Mouse (Mus musculus) MEL (cell line): ENCODE results near the gene Cplx2.

ENCODE experiments used
- CTCF ChIP-seq, 3 experiments: IDR thresholded peaks in 2 of 3; conservative IDR thresholded peaks in 1 of 3; 2 replicates each; pipeline ENCODE4 v1.5.1; 2011 to 2012; ENCODE audit warnings: low read length in 3 of 3, low read depth in 2 of 3, mild to moderate bottlenecking in 2 of 3, improper control_type of control experiment in 1 of 3, inconsistent platforms in 1 of 3, mixed read lengths in 1 of 3, moderate library complexity in 1 of 3; ENCODE audit not compliant: control insufficient read depth in 1 of 3, insufficient read depth in 1 of 3, poor library complexity in 1 of 3, severe bottlenecking in 1 of 3
- EP300 ChIP-seq, 2 experiments: IDR thresholded peaks; 2 replicates each; pipeline ENCODE4 v1.6.1; 2011; ENCODE audit warnings: improper control_type of control experiment in 2 of 2, low read length in 2 of 2, low read depth in 1 of 2, mild to moderate bottlenecking in 1 of 2
- POLR2A ChIP-seq, 2 experiments: IDR thresholded peaks; 2 replicates each; pipeline ENCODE4 v1.6.1; 2011 to 2012; ENCODE audit warnings: low read length in 2 of 2, mild to moderate bottlenecking in 2 of 2, control low read depth in 1 of 2, improper control_type of control experiment in 1 of 2, low read depth in 1 of 2, moderate library complexity in 1 of 2; ENCODE audit not compliant: control insufficient read depth in 1 of 2, insufficient read depth in 1 of 2, poor library complexity in 1 of 2
- RAD21 ChIP-seq: IDR thresholded peaks from 2 replicates; pipeline ENCODE4 v1.6.1; 2011; ENCODE audit warnings: mild to moderate bottlenecking, low read depth, low read length, improper control_type of control experiment
- TAL1 ChIP-seq: IDR thresholded peaks from 2 replicates; pipeline ENCODE4 v1.6.1; 2012; ENCODE audit warnings: mild to moderate bottlenecking, inconsistent platforms, low read length, moderate library complexity, mixed read lengths
- TCF12 ChIP-seq: IDR thresholded peaks from 2 replicates; pipeline ENCODE4 v1.6.1; 2014; ENCODE audit warnings: low read depth, mild to moderate bottlenecking, inconsistent platforms, low read length, improper control_type of control experiment, moderate library complexity
- USF1 ChIP-seq: IDR thresholded peaks from 2 replicates; pipeline ENCODE4 v1.6.1; 2014; ENCODE audit warnings: low read depth, mild to moderate bottlenecking, inconsistent platforms, low read length, improper control_type of control experiment, moderate library complexity
- USF2 ChIP-seq, 2 experiments: IDR thresholded peaks; 2 replicates each; pipeline ENCODE4 v1.6.1; 2011 to 2012; ENCODE audit warnings: improper control_type of control experiment in 2 of 2, low read length in 2 of 2, borderline replicate concordance in 1 of 2, inconsistent platforms in 1 of 2, low read depth in 1 of 2, mild to moderate bottlenecking in 1 of 2; ENCODE audit not compliant: insufficient read depth in 1 of 2
- ZNF384 ChIP-seq: IDR thresholded peaks from 2 replicates; pipeline ENCODE4 v1.6.1; 2012; ENCODE audit warnings: low read depth, mild to moderate bottlenecking, inconsistent platforms, low read length, improper control_type of control experiment

GRCm38 (mm10) chr13:54390565-54391013, 19.4 kb downstream of the Cplx2 start:
- no peak for TF ChIP-seq USF2 (IDR thresholded peaks at IDR 0.05; ENCODE audit: borderline replicate concordance in 1 of 2, insufficient read depth in 1 of 2, low read depth in 1 of 2, low read length in 2 of 2)
- TF ChIP-seq CTCF (IDR thresholded peaks at IDR 0.05 in 2 of 3, conservative IDR thresholded peaks at IDR 0.05 in 1 of 3; ENCODE audit: control insufficient read depth in 1 of 3, insufficient read depth in 1 of 3, low read depth in 2 of 3, low read length in 3 of 3, poor library complexity in 1 of 3, severe bottlenecking in 1 of 3) = no peak
- TF ChIP-seq RAD21 = no peak
- TF ChIP-seq TCF12 = no peak
- TF ChIP-seq POLR2A (IDR thresholded peaks at IDR 0.05; ENCODE audit: control insufficient read depth in 1 of 2, insufficient read depth in 1 of 2, low read depth in 1 of 2, low read length in 2 of 2, poor library complexity in 1 of 2) = no peak
- TF ChIP-seq TAL1 = no peak
- no peak for TF ChIP-seq EP300 (IDR thresholded peaks at IDR 0.05; ENCODE audit: low read depth in 1 of 2, low read length in 2 of 2)
- no peak for TF ChIP-seq ZNF384
- no peak for TF ChIP-seq USF1
